Mouse (Mus musculus) cerebellum, postnatal 10 days (tissue): Measurements from ENCODE around the gene Gm20914.
"Not testable (repeated sequence)": the region's sequence is repeated elsewhere in the genome, so short reads cannot be mapped to it uniquely, and the experiment has no call there.

Experiments used
- DNase-seq, 2 experiments: peaks; one replicate each; pipeline ENCODE4 v3.0.0; 2021; ENCODE audit warnings: mixed read lengths in 2 of 2

The Gm20914 gene

GRCm38 (mm10) chrY:5725678-5726077 lies at the start of gene Gm20914:
Gene Gm20914 (plus strand): TSS chrY:5725978.
- not testable (repeated sequence) for DNase-seq
